ENCODE assay signal across 18 mouse cellular contexts in genomic region chr8:103007284-103007984, GRCm38 (mm10).
DNase-seq lines count a peak whose midpoint lies in the region; ATAC-seq lines count a peak whose summit lies in the region.
"Had no signal": no experiment of that assay in that cellular context is flagged by ENCODE, and none has a peak within 500 bp of the region (broad histone marks: within the 10 kb centered on the region; RNA-seq: fewer than 3 reads in every experiment).

No protein-coding gene starts in this region.

- WGBS in kidney, embryonic 15.5 days = 15% methylated on average over 2 of the region's 2 CpGs
- WGBS in midbrain, embryonic 11.5 days = 59% methylated on average over 2 of the region's 2 CpGs
- 59% methylated on average over 2 of the region's 2 CpGs for WGBS in midbrain, embryonic 16.5 days
- WGBS in embryonic facial prominence, embryonic 14.5 days = 33% methylated on average over 2 of the region's 2 CpGs
- WGBS in forebrain, embryonic 14.5 days = 86% methylated on average over 2 of the region's 2 CpGs

- H3K36me3 ChIP-seq in kidney, embryonic 15.5 days = no peaks in the 10 kb centered on the region
- H3K36me3 ChIP-seq in midbrain, embryonic 11.5 days (ENCODE audit: control insufficient read depth, insufficient read depth, low read length) = no peaks in the 10 kb centered on the region
- no peaks in the 10 kb centered on the region for H3K36me3 ChIP-seq in midbrain, embryonic 16.5 days (ENCODE audit: control insufficient read depth, insufficient read depth, low read length)
- H3K36me3 ChIP-seq in embryonic facial prominence, embryonic 14.5 days (ENCODE audit: control insufficient read depth, insufficient read depth, low read length) = no peaks in the 10 kb centered on the region
- no peaks in the 10 kb centered on the region for H3K36me3 ChIP-seq in forebrain, embryonic 14.5 days (ENCODE audit: control insufficient read depth, insufficient read depth, low read length)
- H3K36me3 ChIP-seq: G1E; heart, embryonic 12.5 days; hindbrain, embryonic 10.5 days; hindbrain, embryonic 15.5 days had no signal

- H3K27me3 ChIP-seq in kidney, embryonic 15.5 days = no peaks in the 10 kb centered on the region
- no peaks in the 10 kb centered on the region for H3K27me3 ChIP-seq in midbrain, embryonic 11.5 days (ENCODE audit: control insufficient read depth, insufficient read depth, low read length)
- H3K27me3 ChIP-seq in midbrain, embryonic 16.5 days (ENCODE audit: control insufficient read depth, insufficient read depth, low read depth, low read length) = no peaks in the 10 kb centered on the region
- no peaks in the 10 kb centered on the region for H3K27me3 ChIP-seq in embryonic facial prominence, embryonic 14.5 days (replicated peaks; ENCODE audit: control insufficient read depth, insufficient read depth, low read length)
- no peaks in the 10 kb centered on the region for H3K27me3 ChIP-seq in forebrain, embryonic 14.5 days (replicated peaks; ENCODE audit: control insufficient read depth, insufficient read depth, low read length)
- H3K27me3 ChIP-seq: heart, embryonic 12.5 days; hindbrain, embryonic 15.5 days had no signal

- 0 out of 2 replicates have a peak overlapping the region, but pooled peaks have one; percentile 3 for H3K27ac ChIP-seq in kidney, embryonic 15.5 days
- no peak overlapping the region for H3K27ac ChIP-seq in midbrain, embryonic 11.5 days (ENCODE audit: low read depth, low read length)
- H3K27ac ChIP-seq in midbrain, embryonic 16.5 days (ENCODE audit: low read length) = no peak overlapping the region
- no peak overlapping the region for H3K27ac ChIP-seq in embryonic facial prominence, embryonic 14.5 days (replicated peaks; ENCODE audit: low read depth, low read length)
- H3K27ac ChIP-seq in forebrain, embryonic 14.5 days (ENCODE audit: low read depth, low read length) = no peak overlapping the region
- H3K27ac ChIP-seq: hindbrain, embryonic 10.5 days; hindbrain, embryonic 15.5 days had no signal

- H3K4me1 ChIP-seq in kidney, embryonic 15.5 days = no peaks in the 10 kb centered on the region
- no peaks in the 10 kb centered on the region for H3K4me1 ChIP-seq in midbrain, embryonic 11.5 days (ENCODE audit: control insufficient read depth, insufficient read depth, low read length)
- H3K4me1 ChIP-seq in midbrain, embryonic 16.5 days (ENCODE audit: control insufficient read depth, insufficient read depth, low read length) = no peaks in the 10 kb centered on the region
- H3K4me1 ChIP-seq in embryonic facial prominence, embryonic 14.5 days (ENCODE audit: control insufficient read depth, insufficient read depth, low read length) = no peaks in the 10 kb centered on the region
- H3K4me1 ChIP-seq in forebrain, embryonic 14.5 days (ENCODE audit: control insufficient read depth, insufficient read depth, low read length) = no peaks in the 10 kb centered on the region
- H3K4me1 ChIP-seq: hindbrain, embryonic 15.5 days had no signal

- peak; percentile 88 for ATAC-seq in kidney, embryonic 15.5 days (replicated peaks; ENCODE audit: low FRiP score)
- ATAC-seq in midbrain, embryonic 11.5 days (ENCODE audit: low FRiP score) = no peak
- no peak for ATAC-seq in midbrain, embryonic 16.5 days
- no peak for ATAC-seq in embryonic facial prominence, embryonic 14.5 days (ENCODE audit: low read depth)
- ATAC-seq in forebrain, embryonic 14.5 days = no peak
- ATAC-seq: CD4-positive, CD25-positive, alpha-beta regulatory T cell, adult 4 months; forebrain, embryonic 16.5 days; inflammation-experienced regulatory T-cells, adult 6 months had no signal

- H3K9me3 ChIP-seq in kidney, embryonic 15.5 days (replicated peaks) = no peaks in the 10 kb centered on the region
- H3K9me3 ChIP-seq in midbrain, embryonic 11.5 days (ENCODE audit: control insufficient read depth, low read length) = no peaks in the 10 kb centered on the region
- H3K9me3 ChIP-seq in midbrain, embryonic 16.5 days (replicated peaks; ENCODE audit: control insufficient read depth, low read length, poor library complexity, severe bottlenecking) = no peaks in the 10 kb centered on the region
- H3K9me3 ChIP-seq in embryonic facial prominence, embryonic 14.5 days (ENCODE audit: control insufficient read depth, low read length) = no peaks in the 10 kb centered on the region
- no peaks in the 10 kb centered on the region for H3K9me3 ChIP-seq in forebrain, embryonic 14.5 days (replicated peaks; ENCODE audit: control insufficient read depth, low read length)
- H3K9me3 ChIP-seq: heart, embryonic 12.5 days; hindbrain, embryonic 10.5 days; hindbrain, embryonic 15.5 days had no signal

- DNase-seq in kidney, postnatal 10 days = no peak
- DNase-seq in midbrain, embryonic 11.5 days (ENCODE audit: low spot score, missing footprints) = peak; percentile 56
- DNase-seq in embryonic facial prominence, embryonic 14.5 days (ENCODE audit: low spot score) = peak; percentile 9
- no peak for DNase-seq in forebrain, embryonic 14.5 days (ENCODE audit: low spot score)
- DNase-seq: adrenal gland, adult 8-10 months; adrenal gland, postnatal 36 days; cerebellum, adult 2 months; cerebellum, postnatal 10 days; gastrocnemius, postnatal 14 days had no signal

- H3K4me2 ChIP-seq in kidney, embryonic 15.5 days = no peak overlapping the region
- no peak overlapping the region for H3K4me2 ChIP-seq in midbrain, embryonic 11.5 days
- no peak overlapping the region for H3K4me2 ChIP-seq in midbrain, embryonic 16.5 days (ENCODE audit: low read length)
- no peak overlapping the region for H3K4me2 ChIP-seq in embryonic facial prominence, embryonic 14.5 days (ENCODE audit: low read depth, low read length)
- H3K4me2 ChIP-seq in forebrain, embryonic 14.5 days (ENCODE audit: low read length) = no peak overlapping the region
- H3K4me2 ChIP-seq: heart, embryonic 12.5 days; hindbrain, embryonic 15.5 days had no signal

- H3K9ac ChIP-seq in kidney, embryonic 15.5 days = no peak overlapping the region
- H3K9ac ChIP-seq in midbrain, embryonic 11.5 days (ENCODE audit: low read length) = no peak overlapping the region
- H3K9ac ChIP-seq in midbrain, embryonic 16.5 days (ENCODE audit: low read depth, low read length) = no peak overlapping the region
- no peak overlapping the region for H3K9ac ChIP-seq in embryonic facial prominence, embryonic 14.5 days (ENCODE audit: low read depth, low read length)
- H3K9ac ChIP-seq in forebrain, embryonic 14.5 days (ENCODE audit: low read length) = no peak overlapping the region
- H3K9ac ChIP-seq: heart, embryonic 12.5 days; hindbrain, embryonic 15.5 days had no signal

- H3K4me3 ChIP-seq in kidney, embryonic 15.5 days (replicated peaks) = no peak overlapping the region
- no peak overlapping the region for H3K4me3 ChIP-seq in midbrain, embryonic 11.5 days (ENCODE audit: low read depth, low read length)
- no peak overlapping the region for H3K4me3 ChIP-seq in midbrain, embryonic 16.5 days (ENCODE audit: low read depth, low read length)
- no peak overlapping the region for H3K4me3 ChIP-seq in embryonic facial prominence, embryonic 14.5 days (ENCODE audit: low read depth, low read length)
- H3K4me3 ChIP-seq in forebrain, embryonic 14.5 days (ENCODE audit: low read depth, low read length) = no peak overlapping the region
- H3K4me3 ChIP-seq: heart, embryonic 12.5 days; hindbrain, embryonic 10.5 days; hindbrain, embryonic 15.5 days had no signal

Comparison
In these comparisons a context has a peak if more than half of its experiments do, and no peak if none do; other contexts are left out.
1. DNase-seq: peak in midbrain, embryonic 11.5 days (single experiment) and embryonic facial prominence, embryonic 14.5 days (single experiment); none in kidney, postnatal 10 days (single experiment) and forebrain, embryonic 14.5 days (single experiment).